Mouse (Mus musculus): ENCODE results near the gene Ros1.
A peak's percentile ranks its signal among the peaks of the same experiment; 100 is the strongest.

The Ros1 gene

GRCm38 (mm10) chr10:52194957-52195852 is at the start of gene Ros1:
Ros1 (minus strand) TSS chr10:52195244.
- no peak for DNase-seq (ENCODE audit: low read depth, low spot score)

GRCm38 (mm10) chr10:52242680-52243323 is 47.8 kb upstream of the Ros1 start:
- DNase-seq (ENCODE audit: low read depth, low spot score) = no peak

GRCm38 (mm10) chr10:52242015-52242414 is 47.0 kb upstream of the Ros1 start:
- no peak for DNase-seq (ENCODE audit: low read depth, low spot score)

DNA sequence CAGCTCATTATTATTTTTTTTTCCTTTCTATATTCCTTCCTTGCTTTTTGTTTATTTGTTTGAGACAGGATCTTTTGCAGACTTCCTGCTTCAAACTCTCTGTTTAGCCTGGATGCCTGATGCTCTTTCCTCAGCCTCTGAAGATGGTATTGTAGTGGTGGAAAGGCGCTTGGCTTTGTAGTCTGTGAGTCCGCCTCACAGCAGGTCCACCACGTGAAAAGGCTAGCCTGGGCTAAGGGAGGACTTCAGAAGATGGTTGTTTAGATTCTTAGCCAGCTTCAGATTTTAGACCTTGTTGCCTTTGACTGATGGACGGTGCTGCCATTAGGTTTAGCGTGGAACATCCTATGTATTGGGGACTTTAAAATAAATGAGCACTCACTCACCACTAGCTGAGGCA is 40.4 kb upstream of the Ros1 start:
- no peak for DNase-seq (ENCODE audit: low read depth, low spot score)

- DNase-seq (ENCODE audit: low read depth, low spot score) = no peak
Measured at GRCm38 (mm10) chr10:52234654-52234981, 39.6 kb upstream of the Ros1 start.

- DNase-seq (ENCODE audit: low read depth, low spot score) = no peak
Measured at GRCm38 (mm10) chr10:52233969-52234653, 39.1 kb upstream of the Ros1 start.

- peak; percentile 27 for DNase-seq (ENCODE audit: low read depth, low spot score)
Measured at GRCm38 (mm10) chr10:52233301-52233968, 38.4 kb upstream of the Ros1 start, which contains the start of gene Dcbld1. Dcbld1 (plus strand) TSS chr10:52233619.

DNA sequence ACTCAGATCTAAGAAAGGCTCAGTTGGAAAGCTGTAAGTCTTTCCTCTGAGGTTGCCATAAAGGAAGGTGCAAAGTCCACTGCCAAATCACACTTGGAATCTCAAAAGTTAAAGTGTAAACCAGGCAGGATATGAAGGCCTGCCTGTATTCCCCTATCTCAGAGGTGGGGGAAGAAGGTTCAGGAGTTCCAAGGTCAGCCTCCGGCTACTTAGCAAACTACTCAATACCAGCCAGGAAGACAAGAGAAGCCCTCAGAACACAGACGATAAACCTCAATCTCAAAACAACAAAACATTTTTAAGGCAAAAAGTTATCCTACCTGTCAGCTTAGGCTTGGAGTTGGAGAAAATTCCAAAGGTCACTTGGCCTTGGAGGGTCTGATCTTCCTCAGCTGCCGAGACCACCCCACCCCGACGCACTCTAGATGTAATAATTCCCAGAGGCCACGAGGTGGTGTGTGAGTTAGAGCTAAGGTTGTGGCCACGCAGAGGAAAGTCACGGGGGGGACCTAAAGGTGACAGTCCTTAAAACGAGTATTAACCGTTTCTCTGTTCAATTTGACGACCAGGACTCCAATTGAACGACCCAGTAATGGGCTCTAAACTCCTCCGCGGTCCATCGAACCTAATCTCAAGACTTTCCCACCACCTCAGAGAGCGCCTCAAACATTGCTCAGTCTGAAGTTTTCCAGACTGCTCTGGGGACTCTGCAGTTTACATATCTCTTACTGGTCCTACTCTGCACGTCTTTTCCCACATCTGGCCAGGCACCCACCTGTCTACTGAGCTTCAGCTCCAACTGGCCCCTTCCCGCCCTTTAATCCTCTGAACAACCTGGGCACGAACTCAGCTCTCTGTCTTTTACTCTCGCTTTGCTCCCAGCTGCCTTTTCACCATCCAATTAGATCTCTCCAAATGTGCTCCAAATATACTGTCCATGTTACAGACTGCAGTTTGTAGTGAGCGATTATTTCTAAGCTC is 37.4 kb upstream of the Ros1 start:
- no peak for DNase-seq (ENCODE audit: low read depth, low spot score)

DNA sequence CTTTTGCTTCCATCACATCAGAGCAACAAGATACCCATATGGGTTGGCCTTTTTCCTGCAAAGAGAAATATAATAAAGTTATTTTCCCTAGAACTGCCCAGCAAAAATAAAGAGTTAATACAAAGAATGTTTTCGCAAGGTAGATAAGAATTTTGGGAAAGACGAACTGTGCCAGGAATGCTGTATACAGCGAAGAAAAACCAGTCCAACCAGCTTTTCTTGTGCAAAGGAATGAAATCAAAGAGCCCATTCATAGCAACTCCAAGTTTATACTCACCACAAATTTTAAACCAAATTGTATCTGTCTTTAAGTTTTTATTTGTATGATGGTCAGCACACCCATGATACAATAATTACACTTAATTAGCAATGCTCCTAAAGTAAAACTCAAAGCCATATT is 24.6 kb upstream of the Ros1 start:
- DNase-seq (ENCODE audit: low read depth, low spot score) = no peak

GRCm38 (mm10) chr10:52217564-52217934 is 22.5 kb upstream of the Ros1 start:
- no peak for DNase-seq (ENCODE audit: low read depth, low spot score)

DNA sequence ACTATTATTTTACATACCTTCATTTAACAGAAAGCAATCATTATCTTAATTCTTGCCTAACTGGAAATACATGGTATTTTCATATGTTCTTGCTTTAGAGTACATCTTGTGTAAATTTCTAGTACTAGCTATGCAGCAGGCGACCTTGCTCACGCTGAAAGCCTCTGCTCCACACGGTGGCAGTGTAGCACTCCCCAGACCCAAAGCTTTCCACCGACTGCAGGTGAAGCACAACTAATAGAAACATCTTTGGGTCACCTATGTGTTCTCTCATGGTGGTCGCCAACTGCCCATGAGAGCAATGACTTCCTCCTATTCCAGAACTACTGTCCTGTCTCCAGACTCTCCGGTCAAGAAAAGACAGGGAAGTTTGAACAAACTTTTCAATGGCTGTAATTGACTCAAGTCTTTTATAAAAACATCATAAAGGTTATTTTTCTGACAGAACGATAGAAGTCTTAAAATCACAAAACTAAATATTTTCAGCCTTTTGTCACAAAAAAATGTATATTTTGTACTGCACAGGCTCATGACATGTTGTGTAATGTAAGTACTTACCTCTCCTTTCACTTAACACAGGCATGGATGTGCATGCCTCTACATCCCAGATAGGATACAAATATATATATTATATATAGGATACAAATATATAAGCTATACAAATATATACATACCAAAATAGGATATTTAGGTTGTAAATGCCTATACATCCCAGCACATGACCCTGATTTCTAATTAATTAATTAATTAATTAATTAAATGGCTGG is 21.9 kb upstream of the Ros1 start:
- no peak for DNase-seq (ENCODE audit: low read depth, low spot score)

- DNase-seq (ENCODE audit: low read depth, low spot score) = no peak
Measured at GRCm38 (mm10) chr10:52215267-52215818, 20.3 kb upstream of the Ros1 start.

DNA sequence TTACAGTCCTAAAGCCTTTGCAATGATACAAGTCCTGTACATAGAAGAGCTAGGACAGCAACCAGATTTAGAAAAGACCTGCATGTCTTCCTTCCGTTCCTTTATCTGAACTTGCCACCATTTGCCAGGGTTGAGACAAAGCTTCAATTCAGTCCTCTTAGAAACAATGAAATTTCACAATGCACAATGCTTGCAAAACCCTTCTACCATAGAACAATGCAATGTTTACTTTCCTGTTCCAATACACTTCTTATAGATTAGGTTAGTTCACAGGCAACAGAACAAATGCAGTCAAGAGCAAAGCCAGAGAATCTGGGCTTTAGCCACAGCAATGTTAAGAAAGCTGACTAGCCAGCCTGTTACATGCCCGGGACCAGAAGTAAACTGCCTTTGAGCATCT is 9.0 kb upstream of the Ros1 start:
- no peak for DNase-seq (ENCODE audit: low read depth, low spot score)

GRCm38 (mm10) chr10:52185900-52186299 is 9.1 kb downstream of the Ros1 start:
- DNase-seq (ENCODE audit: low read depth, low spot score) = no peak

GRCm38 (mm10) chr10:52182878-52183277 is 12.2 kb downstream of the Ros1 start:
- DNase-seq (ENCODE audit: low read depth, low spot score) = no peak

GRCm38 (mm10) chr10:52174376-52174775 is 20.7 kb downstream of the Ros1 start:
- DNase-seq (ENCODE audit: low read depth, low spot score) = no peak

DNA sequence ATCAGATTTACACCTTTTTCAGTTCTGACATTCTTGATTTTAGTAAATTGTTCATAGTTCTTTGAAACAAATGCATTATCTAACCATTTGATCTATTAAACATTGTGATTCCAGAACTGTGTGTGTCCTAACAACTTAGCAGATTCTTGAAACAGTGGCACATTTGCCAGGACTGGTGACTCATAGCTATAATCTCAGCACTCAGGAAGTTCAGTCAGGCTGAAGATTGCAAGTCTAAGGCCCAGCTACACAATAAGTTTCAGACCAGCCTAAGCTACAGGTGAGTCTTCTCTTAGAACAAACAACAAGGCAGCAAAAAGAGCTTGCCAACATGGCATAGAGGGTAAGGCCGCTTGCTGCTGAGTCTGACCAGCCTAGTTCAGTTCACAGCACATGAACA is 24.6 kb downstream of the Ros1 start:
- DNase-seq (ENCODE audit: low read depth, low spot score) = no peak

DNA sequence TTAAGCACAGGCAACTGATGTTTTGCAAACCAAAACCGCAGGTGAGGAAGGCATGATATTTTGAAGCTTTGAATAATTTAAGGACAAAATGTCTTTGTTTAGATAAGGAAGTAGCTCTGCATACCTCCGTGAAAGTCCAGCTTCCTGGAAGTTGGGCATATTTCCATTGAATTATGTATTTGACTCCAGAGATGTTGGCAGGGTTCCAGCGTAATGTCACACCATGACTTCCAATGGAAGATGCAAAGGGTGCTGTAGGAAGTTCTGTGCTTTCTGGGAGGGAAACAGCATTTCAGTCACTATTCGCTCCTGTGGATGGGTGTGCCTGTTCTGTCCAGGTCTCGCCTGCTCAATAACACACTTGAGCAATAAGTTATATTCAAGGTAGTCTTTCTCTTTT is 25.2 kb downstream of the Ros1 start:
- DNase-seq (ENCODE audit: low read depth, low spot score) = no peak

DNA sequence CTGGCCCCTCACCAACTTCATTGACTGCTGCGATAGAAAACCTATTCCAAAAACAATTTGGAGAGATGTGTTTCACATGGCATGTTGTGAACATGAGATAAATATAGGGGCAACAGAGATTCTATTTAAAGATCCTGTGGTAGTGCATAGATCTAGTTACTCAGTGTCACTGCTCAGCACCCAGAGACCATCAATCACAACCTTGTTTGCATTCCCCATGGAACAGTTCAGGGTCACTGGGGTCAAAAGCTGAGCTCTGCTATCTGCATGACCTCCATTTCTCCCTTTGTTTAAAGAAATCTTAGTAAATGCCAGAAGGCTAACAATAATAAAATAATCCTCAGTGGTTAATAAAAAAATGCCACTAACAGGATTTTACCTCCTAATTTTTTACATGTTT is 29.7 kb downstream of the Ros1 start:
- peak; percentile 4 for DNase-seq (ENCODE audit: low read depth, low spot score)

DNA sequence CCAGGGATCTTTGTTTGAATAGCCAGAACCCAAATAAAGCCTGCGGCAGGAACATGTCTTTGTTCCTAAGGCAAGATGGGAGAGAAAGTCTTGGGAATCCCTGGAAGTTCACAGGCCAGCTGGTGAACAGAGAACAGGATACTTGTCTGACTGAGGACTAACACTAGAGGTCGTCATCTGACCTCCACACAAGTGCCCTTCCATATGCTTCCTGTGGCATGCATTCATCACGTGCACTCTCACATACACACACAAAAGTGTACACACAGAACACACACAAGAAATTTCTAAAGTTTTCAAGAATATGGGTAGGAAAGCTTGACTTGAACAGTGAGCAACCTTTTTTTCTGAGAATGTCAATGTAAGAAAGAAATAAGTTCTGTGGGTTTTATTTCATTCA is 34.4 kb downstream of the Ros1 start:
- no peak for DNase-seq (ENCODE audit: low read depth, low spot score)
